Mouse (Mus musculus) stomach, postnatal 0 days (tissue): Measurements from ENCODE around the gene C87436. TPM values are rescaled to one million over a fixed set of nuclear protein-coding genes. Genes with fewer than 3 reads are reported as not detected.
"Not testable (repeated sequence)": the region's sequence is repeated elsewhere in the genome, so short reads cannot be mapped to it uniquely, and the experiment has no call there.

Source experiments
- ATAC-seq: fragments of 200-750 bp; cut with Nextera tagmentation; 2 replicates; pipeline ENCODE4 v1.8.0; 2017; ENCODE audit not compliant: low FRiP score, low TSS enrichment
- DNase-seq: peaks from one replicate; pipeline ENCODE4 v3.0.0-alpha.2; 2016; ENCODE audit warnings: low spot score
- H3K27ac ChIP-seq: fragments of 300-500 bp; sonication (generic); replicated peaks from 2 replicates; pipeline ENCODE4 v1.5.1; 2014; ENCODE audit warnings: mild to moderate bottlenecking, control low read depth
- H3K27me3 ChIP-seq: fragments of 300-500 bp; sonication (generic); 2 replicates; pipeline ENCODE4 v1.6.1; 2014; ENCODE audit warnings: low read length; ENCODE audit not compliant: control insufficient read depth, insufficient read depth
- H3K36me3 ChIP-seq: fragments of 300-500 bp; sonication (generic); 2 replicates; pipeline ENCODE4 v1.6.1; 2014; ENCODE audit warnings: low read length, mixed read lengths; ENCODE audit not compliant: control insufficient read depth, insufficient read depth
- H3K4me1 ChIP-seq: fragments of 300-500 bp; sonication (generic); replicated peaks from 2 replicates; pipeline ENCODE4 v1.6.1; 2014; ENCODE audit warnings: antibody characterized with exemption; ENCODE audit not compliant: control insufficient read depth, insufficient read depth
- H3K4me2 ChIP-seq: fragments of 300-500 bp; sonication (generic); replicated peaks from 2 replicates; pipeline ENCODE4 v1.6.1; 2014; ENCODE audit warnings: low read depth, mild to moderate bottlenecking, control low read depth, moderate library complexity
- H3K4me3 ChIP-seq: fragments of 300-500 bp; sonication (generic); 2 replicates; pipeline ENCODE4 v1.5.1; 2014; ENCODE audit warnings: low read depth, low read length, control low read depth
- H3K9ac ChIP-seq: fragments of 300-500 bp; sonication (generic); 2 replicates; pipeline ENCODE4 v1.6.1; 2014; ENCODE audit warnings: mild to moderate bottlenecking, low read length, control low read depth, mixed read lengths
- H3K9me3 ChIP-seq: fragments of 300-500 bp; sonication (generic); 2 replicates; pipeline ENCODE4 v1.6.1; 2016; ENCODE audit warnings: low read length; ENCODE audit not compliant: control insufficient read depth
- CTCF ChIP-seq: IDR thresholded peaks from 2 replicates; pipeline ENCODE4 v1.5.1; 2016; ENCODE audit warnings: antibody characterized with exemption, low read depth, mild to moderate bottlenecking, moderate library complexity
- EP300 ChIP-seq: optimal IDR thresholded peaks from 2 replicates; pipeline ENCODE3; 2016; ENCODE audit warnings: antibody characterized with exemption
- WGBS: fragments of 180-500 bp; shearing (Covaris S2); extraction: QIAGEN DNeasy Blood & Tissue Kit; methylation state at CpG from one replicate; pipeline ENCODE4 v1.1.7; 2014; 5-methylcytosine and 5-hydroxymethylcytosine counted together
- polyA plus RNA-seq: library from polyadenylated mRNA; unstranded; fragments of >200 nt; fragmentation: Nextera tagmentation; extraction: Ambion mirVana; gene quantifications from 2 replicates; pipeline ENCODE4 v1.2.1, GENCODE M21; 2015

The C87436 gene
- polyA plus RNA-seq, 1 experiment from 2014 or later = 16.4 TPM

GRCm38 (mm10) chr6:86489945-86490344, 51.8 kb downstream of the C87436 start:
- no peak for TF ChIP-seq EP300
- no peak for TF ChIP-seq CTCF

DNA sequence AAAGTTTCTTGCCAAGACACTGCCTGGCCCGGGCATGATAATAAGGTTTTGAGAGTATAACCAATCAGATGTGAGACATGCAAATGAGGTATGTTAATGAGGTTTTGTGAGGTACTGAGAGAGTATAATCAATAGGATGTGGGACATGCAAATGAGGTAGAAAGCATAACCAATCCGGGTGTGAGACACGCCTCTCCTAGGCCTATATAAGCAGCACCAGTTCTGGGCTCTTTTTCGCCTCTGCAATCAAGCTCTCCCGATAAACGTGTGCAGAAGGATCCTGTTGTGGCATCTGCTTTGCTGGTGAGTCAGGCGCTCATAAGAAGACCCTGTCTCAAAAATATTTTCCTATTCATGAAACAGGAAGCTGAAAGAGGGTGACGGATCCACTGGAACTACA, 52.2 kb downstream of the C87436 start:
- not testable (repeated sequence) for H3K27me3 ChIP-seq, H3K27ac ChIP-seq, H3K9me3 ChIP-seq, H3K4me2 ChIP-seq, H3K4me1 ChIP-seq, H3K9ac ChIP-seq, DNase-seq, ATAC-seq, H3K36me3 ChIP-seq, H3K4me3 ChIP-seq
- 90% methylated on average over 8 of the region's 8 CpGs for WGBS

More at GRCm38 (mm10) chr6:86489945-86490344, 51.8 kb downstream of the C87436 start:
- ATAC-seq (no peak), DNase-seq (no peak)
- H3K36me3 ChIP-seq = no peaks in the 10 kb centered on the region
- H3K27me3 ChIP-seq = no peaks in the 10 kb centered on the region
- 89% methylated on average over 2 of the region's 2 CpGs for WGBS
- H3K4me3 ChIP-seq = no peak overlapping the region
- no peak overlapping the region for H3K4me2 ChIP-seq
- H3K9me3 ChIP-seq = no peaks in the 10 kb centered on the region
- H3K9ac ChIP-seq = no peak overlapping the region
- H3K4me1 ChIP-seq = peaks cover 6% of the 10 kb centered on the region; the same call in 1 of the 2 replicates
- no peak overlapping the region for H3K27ac ChIP-seq

GRCm38 (mm10) chr6:86493469-86494263, 55.5 kb downstream of the C87436 start:
- no peak overlapping the region for H3K27ac ChIP-seq
- no peak overlapping the region for H3K4me3 ChIP-seq
- no peaks in the 10 kb centered on the region for H3K27me3 ChIP-seq
- TF ChIP-seq CTCF = no peak
- no peak for TF ChIP-seq EP300
- DNase-seq (no peak), ATAC-seq (no peak)
- no peaks in the 10 kb centered on the region for H3K36me3 ChIP-seq
- H3K9me3 ChIP-seq = no peaks in the 10 kb centered on the region
- 54% methylated on average over 13 of the region's 13 CpGs for WGBS
- peaks cover 5% of the 10 kb centered on the region for H3K4me1 ChIP-seq
- H3K4me2 ChIP-seq = no peak overlapping the region
- H3K9ac ChIP-seq = no peak overlapping the region

- H3K4me2 ChIP-seq = no peak overlapping the region
- no peak for ATAC-seq
- H3K4me1 ChIP-seq = peaks cover 5% of the 10 kb centered on the region
- WGBS = 92% methylated on average over 7 of the region's 7 CpGs
- H3K4me3 ChIP-seq = no peak overlapping the region
- H3K27ac ChIP-seq = no peak overlapping the region
- H3K27me3 ChIP-seq = no peaks in the 10 kb centered on the region
- no peak overlapping the region for H3K9ac ChIP-seq
- no peak for DNase-seq
- no peaks in the 10 kb centered on the region for H3K36me3 ChIP-seq
- TF ChIP-seq EP300 (no peak), CTCF (peak; percentile 53)
- no peaks in the 10 kb centered on the region for H3K9me3 ChIP-seq
These were observed 56.6 kb downstream of the C87436 start for GRCm38 (mm10) chr6:86494767-86495166.

DNA sequence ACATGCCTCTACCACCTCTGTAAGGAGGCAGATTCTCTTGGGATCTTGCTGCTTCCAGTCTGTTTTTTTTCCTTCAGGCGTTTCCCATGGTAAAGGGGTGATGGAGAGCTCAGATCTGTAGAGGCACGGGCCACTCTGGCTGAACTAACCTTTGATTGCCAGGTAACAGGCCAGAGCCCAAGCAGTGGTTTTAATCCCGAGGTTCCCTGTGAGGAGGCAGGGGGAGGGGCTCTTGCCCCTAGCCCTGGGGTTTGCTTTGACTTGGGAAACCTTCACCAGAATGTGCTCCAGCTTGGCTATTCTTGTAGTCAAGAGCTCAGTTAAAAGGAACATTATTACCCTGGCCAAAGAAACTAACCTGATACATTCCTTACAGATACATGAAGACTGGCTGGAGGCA, 57.5 kb downstream of the C87436 start:
- no peak for DNase-seq
- TF ChIP-seq CTCF (no peak), EP300 (no peak)
- ATAC-seq = no peak
- H3K4me2 ChIP-seq = no peak overlapping the region
- 59% methylated on average over 3 of the region's 3 CpGs for WGBS
- H3K9me3 ChIP-seq = no peaks in the 10 kb centered on the region
- H3K4me3 ChIP-seq = no peak overlapping the region
- no peaks in the 10 kb centered on the region for H3K36me3 ChIP-seq
- no peak overlapping the region for H3K9ac ChIP-seq
- H3K27me3 ChIP-seq = no peaks in the 10 kb centered on the region
- peaks cover 5% of the 10 kb centered on the region for H3K4me1 ChIP-seq
- H3K27ac ChIP-seq = no peak overlapping the region; the same call in 1 of the 2 replicates

- peak overlapping the region; percentile 86 for H3K27ac ChIP-seq
- WGBS = 55% methylated on average over 8 of the region's 8 CpGs
- no peak overlapping the region; the same call in 1 of the 2 replicates for H3K4me2 ChIP-seq
These were observed 58.0 kb downstream of the C87436 start for GRCm38 (mm10) chr6:86496127-86496526.

More at GRCm38 (mm10) chr6:86496127-86496526, 58.0 kb downstream of the C87436 start:
- no peak for ATAC-seq
- H3K27me3 ChIP-seq = no peaks in the 10 kb centered on the region
- no peak overlapping the region for H3K4me3 ChIP-seq
- TF ChIP-seq CTCF = no peak
- TF ChIP-seq EP300 = no peak
- no peaks in the 10 kb centered on the region for H3K36me3 ChIP-seq
- H3K4me1 ChIP-seq = peaks cover 5% of the 10 kb centered on the region
- no peaks in the 10 kb centered on the region for H3K9me3 ChIP-seq
- no peak overlapping the region for H3K9ac ChIP-seq
- no peak for DNase-seq
